Mouse (Mus musculus): Measurements from ENCODE around the gene Dnah17.

Gene Dnah17

DNA sequence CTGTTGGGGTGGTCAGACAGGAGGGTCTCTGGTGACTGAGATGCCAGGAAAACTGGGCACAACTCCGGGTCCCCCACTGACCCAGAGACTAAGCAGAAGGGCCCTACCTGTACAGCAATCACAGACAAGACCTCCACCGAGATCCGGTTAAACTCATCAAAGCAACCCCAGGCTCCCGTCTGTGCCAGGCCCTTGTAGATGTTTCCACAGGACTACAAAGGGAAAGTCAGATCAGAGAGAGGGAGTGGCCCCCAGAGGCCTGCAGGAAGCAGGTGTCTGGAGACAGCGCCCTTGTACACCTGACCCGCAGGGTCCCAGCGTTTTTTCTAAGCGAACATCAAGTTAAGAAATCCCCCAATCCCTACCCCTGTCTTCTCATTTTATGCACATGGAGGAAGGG, 44.5 kb downstream of the Dnah17 start:
- DNase-seq (ENCODE audit: low read depth, low spot score) = no peak

DNA sequence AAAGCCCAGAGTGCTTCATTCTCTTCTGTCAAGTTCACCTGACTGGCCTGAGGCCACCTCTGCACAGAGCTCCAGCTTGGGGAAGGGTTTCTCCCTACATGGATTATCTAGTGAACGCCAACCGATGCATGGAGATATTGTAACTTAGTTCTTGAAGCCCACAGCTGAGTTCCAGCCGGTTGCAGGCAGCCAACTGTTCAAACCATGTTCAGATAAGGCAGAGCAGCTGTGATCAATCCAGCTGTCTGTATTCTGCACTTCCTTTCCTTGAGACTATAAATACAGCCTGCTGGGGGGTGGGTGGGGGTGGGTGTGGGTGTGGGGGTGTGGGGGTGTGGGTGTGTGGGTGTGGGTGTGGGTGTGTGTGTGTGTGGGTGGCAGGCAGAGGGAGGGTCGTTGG, 45.3 kb downstream of the Dnah17 start:
- no peak for DNase-seq (ENCODE audit: low read depth, low spot score)

DNA sequence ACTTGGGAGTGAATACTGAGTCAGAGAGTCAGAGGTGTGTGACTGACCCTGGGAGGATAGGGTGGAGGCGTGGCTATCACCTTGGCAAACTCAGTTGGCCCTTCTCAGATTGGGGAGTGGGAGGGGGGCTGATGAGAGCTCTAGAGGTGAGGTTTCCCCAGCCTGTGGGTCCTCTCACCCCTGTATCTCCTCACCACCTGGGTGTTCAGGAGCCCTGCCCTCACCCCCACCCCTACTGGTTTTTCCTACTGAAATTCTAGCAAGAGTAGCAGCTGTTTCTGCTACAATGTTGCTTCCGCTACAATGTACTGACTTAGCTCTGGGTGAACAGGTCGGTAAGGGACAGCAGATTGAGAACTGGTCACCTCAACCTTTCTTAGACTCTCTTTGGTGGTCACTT, 46.2 kb downstream of the Dnah17 start:
- no peak for DNase-seq (ENCODE audit: low read depth, low spot score)

DNA sequence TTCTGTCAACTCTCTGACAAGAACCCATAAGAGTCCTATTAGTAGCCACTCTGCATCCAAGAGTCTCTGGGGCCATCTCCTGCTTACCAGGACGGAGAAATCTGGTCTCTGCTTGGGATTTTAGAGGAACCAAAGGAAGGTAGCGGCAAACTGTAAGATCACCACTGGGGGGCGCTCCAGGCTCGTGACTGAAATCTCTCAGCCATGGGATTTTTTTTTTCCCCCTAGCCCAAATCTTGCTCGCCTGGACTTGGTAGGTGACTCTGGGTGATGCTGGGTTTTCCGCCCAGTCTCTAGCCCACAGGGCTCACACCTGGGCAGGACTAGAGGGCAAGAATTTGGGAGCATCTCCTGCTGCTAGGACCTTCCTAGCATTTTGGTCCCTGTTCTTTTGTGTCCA, 46.6 kb downstream of the Dnah17 start:
- peak; percentile 71 for DNase-seq (ENCODE audit: low read depth, low spot score)

DNA sequence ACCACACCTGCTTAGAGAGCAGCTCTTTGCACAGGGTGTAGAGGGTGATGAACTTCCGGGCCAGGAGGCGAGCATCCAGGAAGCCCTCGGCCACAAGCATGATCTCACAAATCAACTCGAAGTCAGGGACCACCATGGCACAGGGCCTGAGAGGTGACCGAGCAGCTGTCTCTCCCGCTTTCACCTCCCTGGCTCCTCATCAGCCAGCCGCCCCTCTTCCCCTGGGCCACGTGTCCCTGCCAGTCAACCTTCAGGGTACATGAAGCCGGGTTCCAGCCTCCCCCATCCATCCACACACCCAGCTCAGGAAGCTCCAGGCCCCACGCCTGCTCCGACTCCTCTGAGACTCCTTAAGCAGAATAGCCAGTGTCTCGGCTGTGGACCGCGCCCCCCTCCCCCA, 48.1 kb downstream of the Dnah17 start:
- DNase-seq (ENCODE audit: low read depth, low spot score) = no peak

DNA sequence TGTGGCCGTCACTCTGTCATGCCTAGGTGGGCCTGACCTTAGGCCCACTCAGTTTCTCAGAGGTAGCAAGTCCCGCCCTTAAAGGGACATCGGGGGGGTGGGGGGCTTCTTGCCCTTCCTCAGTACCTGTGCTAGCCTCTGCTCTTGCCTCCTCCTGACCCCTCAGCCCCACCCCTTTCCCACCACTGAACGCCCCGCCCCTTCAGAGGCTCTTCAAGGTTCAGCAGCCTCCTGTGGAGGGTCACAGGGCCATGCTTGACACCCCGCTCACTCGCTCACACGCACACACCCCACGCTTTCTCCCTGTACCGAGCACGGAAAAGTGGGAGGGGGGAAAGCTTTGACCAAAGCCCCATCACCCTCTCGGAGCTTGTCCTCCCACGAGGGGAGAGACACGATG, 50.7 kb downstream of the Dnah17 start:
- DNase-seq (ENCODE audit: low read depth, low spot score) = peak; percentile 65

DNA sequence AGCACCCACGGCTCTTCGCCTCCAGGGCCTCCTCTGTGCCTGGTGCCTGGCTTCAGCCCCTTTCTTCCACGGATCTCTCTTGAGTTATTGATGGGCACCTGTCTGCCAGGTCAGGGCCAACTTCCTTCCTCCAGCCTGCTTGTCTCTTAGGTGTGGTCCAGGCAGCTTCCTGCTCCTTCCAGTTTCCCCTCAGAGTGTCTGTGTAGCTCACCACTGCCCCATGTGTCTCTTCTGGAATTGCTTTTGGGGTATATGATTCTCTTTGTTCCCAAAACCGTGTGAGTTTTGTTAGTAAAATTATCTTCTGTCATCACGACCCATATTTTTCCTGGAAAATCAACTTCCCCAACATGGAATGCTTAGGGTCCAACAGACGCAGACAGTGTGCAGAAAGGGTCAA, 53.5 kb downstream of the Dnah17 start:
- peak; percentile 54 for DNase-seq (ENCODE audit: low read depth, low spot score)

DNA sequence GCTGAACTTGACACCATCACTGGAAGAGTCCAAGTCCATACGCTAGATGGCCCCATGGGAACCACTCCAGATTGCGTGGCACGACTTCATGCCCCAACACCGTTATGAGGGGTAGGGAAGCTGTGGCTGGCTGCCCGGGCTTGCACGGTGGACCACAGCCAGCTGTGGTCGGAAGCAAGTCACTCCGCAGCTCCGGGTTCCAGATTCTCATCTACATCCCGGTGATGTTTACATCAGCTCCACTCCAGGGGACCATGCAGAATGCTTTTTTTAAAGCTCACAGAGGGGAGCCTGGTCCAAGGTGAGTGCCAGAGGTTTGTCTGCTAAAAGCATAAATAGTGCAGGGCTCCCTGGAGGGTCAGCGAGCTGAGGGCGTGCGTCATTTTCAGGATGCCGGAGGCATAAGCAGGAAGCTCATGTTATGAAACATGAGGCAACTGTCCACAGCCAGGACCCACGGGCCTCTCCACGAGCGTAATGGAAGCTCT, 55.4 kb downstream of the Dnah17 start:
- no peak for DNase-seq (ENCODE audit: low read depth, low spot score)

DNA sequence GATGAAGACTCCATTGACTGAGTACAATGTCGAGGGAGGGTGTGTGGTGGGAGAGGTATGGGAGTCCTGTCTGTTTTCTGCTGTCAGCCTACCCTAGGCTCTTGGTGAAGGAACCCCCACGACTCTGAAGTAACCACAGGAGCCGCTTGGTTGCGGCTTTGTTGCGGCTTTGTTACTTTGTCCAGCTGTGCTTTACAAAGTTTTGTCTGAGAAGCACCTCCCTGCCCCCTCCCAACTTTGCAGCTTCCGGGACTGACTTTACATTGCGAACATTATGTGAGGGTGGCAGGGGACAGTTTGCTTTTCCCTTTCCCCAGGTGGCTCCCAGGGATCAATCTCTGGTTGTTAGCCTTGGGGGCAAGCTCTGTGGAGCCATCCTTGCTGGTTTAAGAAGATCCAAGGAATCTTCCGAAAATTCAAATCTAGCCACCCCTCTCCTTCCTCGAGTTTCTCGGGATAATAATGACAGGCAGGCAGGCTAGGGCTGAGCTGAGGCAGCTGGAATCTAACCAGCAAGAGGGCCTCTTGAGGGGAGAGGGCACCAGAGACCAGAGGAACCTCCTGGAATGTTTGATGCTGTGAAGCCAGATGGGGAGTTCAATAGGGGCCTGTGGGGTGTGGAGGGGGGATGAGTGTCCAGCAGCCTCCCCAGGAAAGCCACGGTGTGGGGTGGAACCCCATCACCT, 59.1 kb downstream of the Dnah17 start:
- no peak for DNase-seq (ENCODE audit: low read depth, low spot score)

DNA sequence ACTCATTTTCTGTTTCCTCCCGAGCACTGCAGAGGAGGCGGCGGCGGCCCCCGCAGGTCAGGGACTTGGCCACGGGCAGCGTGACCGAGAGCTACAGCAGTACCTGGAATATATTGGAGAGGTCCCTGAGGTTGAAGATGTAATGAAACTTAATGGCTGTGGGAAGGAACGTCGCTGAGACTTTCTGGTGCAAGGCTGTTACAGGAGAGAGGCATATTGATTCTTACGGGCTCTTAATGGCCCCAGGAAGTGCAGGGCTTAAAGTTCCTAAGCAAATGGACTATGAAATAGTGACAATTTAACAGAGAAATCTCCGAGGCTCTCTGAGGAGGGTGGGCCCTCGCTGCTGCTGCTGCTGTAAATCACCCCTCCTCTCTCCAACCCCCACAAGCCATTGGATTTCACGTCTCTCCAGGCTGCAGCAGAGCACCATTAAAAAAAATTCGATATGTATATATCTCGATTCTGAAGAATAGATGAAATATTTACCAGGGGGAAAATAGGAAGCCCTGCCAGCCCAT, 61.6 kb downstream of the Dnah17 start:
- DNase-seq (ENCODE audit: low read depth, low spot score) = no peak

DNA sequence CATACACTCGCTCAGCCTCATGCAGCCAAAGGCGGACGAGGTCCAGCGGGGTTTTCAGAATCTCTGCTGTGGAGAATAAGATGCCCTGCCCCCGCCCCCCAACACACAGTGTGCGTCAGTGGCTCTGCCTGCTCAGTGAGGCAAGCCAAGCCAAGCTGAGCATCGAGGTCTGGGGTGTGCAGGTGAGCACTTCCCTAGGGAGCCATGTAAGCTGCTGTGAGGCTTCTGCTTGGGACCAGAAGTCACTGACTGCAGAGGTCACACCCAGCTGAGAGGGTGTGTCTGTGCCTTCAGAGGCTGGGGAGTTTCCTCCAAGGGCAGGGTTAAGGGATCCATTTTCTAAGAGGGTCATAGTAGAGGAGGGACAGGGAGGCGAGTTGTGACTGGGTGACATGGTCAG, 62.8 kb downstream of the Dnah17 start:
- DNase-seq (ENCODE audit: low read depth, low spot score) = no peak

DNA sequence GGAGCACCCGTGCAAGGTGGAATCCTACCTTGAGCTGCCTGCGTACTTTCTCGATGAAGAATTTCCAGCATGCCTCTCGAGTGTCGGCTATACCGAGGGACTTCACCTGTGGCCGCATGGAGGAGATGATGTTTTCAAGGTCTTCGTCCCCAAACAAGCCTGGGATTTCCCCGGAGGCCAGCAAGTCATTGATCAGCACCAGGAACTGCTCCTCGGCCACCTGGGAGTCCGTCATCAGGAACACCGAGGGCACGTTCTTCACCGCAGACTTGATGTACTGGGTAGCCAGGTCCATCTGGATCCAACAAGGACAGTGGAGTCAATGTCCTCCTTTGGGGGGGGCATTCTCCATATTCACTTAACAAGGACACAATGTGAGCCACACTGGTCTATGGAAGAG, 70.4 kb downstream of the Dnah17 start:
- no peak for DNase-seq (ENCODE audit: low read depth, low spot score)

DNA sequence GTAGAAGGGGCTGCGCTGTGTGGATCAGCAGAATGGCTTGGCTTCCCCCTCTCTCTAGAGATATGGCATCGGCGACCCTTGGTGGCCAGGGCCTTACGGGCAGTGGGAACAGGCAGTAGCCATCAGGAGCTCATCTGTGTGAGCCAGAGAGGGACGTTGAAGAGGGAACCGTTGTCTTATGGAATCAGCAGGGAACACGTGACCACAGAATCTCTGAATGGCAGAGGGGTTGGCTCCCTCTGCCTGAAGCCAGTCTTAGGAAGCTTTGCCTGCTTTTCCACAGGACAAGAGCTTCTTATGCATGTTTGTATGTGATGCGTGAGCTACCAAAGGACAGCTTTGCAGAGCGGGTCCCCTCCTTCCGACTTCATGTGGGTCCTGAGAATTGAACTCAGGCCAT, 71.6 kb downstream of the Dnah17 start:
- DNase-seq (ENCODE audit: low read depth, low spot score) = no peak

DNA sequence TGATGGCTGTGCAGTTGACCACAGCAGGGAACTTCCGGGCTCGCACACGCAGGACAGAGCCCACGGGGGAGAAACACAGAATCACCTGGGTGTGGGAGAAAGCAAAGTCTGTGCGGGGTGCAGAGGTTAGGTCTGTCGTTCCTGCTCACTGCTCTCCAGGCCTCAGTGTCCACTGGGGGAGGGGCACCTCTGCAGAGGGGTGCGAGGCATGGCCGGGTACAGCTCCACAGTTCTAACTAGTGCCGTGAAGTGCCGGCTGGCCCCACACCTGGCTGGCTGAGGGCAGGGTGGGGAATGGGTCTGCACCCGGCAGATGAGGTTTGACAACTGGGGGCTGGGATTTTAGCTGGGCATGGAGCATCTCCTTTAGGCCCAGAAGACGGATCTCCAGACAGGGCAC, 72.1 kb downstream of the Dnah17 start:
- DNase-seq (ENCODE audit: low read depth, low spot score) = no peak

DNA sequence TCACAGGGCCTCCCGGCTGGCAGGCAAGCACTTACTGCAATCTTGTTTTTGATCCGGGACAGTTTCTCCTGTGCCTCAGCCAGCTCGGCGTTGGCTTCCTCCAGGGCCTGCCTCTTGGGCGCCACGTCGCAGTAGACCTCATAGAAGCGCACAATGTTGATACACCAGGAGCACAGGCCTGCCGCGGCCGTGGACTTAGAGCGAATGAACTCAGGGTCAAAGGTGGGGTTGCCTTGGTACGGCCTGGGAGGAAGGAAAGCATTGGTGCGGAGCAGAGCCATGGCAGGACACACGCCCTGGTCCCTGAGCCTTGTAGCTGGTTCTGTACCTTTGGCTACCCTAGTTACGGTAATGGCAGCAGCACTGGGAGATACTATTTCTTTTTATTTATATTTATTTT, 80.3 kb downstream of the Dnah17 start:
- DNase-seq (ENCODE audit: low read depth, low spot score) = no peak

DNA sequence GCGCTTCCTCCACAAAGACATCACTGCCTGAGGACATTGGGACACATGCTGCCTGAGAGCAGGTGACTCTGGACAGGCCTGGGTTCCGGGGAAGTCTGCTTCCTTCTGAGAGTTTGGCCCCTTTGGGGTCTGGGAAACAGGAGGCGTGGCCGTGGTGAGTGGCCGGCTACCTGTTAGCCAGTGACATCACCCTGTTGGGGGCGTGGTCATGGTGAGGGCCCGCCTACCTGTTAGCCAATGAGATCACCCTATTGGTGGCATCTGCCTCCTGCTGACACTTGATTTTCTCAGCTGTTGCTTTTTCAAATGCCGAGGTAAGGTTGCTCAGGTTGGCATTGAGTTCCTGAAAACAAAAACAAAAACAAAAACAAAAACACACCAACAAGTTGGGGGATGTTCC, 80.8 kb downstream of the Dnah17 start:
- peak; percentile 84 for DNase-seq (ENCODE audit: low read depth, low spot score)

DNA sequence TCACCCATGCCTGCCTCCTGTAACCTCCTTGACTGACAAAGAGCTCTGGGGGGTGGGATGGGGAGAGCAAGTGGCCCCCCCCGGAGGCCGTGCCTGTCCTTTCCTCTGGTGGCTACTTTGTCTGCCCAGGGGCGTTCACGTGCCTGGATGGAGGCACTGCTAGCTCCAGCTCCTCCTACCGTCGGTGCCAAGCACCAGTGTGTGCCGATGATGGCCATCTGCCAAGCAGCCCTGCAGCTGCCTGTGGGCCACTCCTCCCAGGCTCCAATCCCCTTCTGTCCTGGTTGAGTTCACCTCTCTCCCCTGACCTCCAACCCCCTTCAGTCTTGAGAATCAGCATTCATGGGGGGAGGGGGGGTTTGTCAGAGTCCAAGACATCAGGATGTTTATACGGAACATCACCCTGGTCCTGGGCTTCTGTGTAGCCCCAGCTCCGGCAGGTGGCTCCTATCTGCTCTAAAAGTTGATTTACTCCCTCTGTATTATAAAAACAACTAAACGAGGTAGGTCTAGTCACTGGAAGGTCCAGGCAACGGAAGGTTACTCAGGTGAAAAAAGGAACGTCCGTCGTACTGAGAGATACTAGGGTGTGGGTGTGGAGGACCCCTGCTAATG, 87.0 kb downstream of the Dnah17 start:
- DNase-seq (ENCODE audit: low read depth, low spot score) = peak; percentile 40

DNA sequence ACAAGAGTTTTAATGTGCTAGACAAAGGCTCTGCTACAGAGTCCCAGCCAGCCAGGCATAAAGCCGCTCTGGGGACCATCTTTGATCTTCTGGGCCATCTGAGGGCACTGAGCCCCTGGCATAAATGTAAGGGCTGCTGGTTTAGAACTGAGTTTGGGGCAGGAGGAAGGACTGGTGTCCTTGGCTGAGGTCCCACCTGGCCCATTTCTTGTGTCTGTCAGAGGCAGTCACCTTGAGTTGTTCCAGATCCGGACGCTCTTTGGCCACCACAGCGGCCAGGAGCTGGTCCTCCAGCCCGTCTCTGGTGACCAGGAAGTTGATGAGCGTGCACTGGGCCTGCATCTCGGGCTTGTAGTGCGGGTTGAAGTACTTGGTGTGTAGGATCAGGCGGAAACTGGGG, 87.6 kb downstream of the Dnah17 start:
- DNase-seq (ENCODE audit: low read depth, low spot score) = no peak

DNA sequence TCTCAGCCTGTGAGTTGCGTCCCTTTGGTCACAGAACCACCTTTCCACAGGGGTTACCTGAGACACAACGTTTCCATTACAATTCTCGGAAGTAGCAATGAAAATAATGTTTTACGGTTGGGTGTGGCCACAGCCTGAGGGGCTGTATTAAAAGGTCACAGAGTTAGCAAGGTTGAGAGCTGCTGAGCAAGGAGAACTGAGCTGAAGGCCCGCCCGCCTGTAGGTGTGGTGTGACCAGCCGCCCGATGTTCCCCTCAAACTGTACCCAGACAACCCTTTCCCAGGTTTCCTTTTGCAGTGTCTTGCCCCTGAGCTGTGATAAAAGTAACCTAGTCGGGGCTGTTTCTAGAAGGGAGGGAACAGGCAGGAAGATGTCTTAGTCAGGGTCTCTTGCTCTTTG, 95.4 kb downstream of the Dnah17 start:
- DNase-seq (ENCODE audit: low read depth, low spot score) = peak; percentile 64

DNA sequence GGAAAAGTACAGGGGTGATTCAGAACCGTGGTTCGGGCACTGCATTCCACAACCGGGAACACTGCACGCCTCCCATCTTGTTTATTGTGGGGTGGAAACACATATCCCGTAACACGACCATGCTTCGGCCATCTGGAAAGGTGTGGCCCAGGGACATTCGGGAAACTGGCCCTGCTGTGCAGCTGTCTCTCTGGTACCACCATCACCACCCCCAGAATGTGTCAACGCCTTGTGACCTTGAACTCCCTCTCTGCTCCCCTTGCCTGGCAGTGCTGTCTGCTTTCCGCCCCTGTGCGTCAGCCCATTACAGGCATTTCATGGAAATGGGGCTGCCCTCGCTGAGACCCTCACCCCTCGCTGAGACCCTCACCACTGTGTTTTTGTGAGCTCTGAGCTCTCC, 96.0 kb downstream of the Dnah17 start:
- peak; percentile 54 for DNase-seq (ENCODE audit: low read depth, low spot score)

DNA sequence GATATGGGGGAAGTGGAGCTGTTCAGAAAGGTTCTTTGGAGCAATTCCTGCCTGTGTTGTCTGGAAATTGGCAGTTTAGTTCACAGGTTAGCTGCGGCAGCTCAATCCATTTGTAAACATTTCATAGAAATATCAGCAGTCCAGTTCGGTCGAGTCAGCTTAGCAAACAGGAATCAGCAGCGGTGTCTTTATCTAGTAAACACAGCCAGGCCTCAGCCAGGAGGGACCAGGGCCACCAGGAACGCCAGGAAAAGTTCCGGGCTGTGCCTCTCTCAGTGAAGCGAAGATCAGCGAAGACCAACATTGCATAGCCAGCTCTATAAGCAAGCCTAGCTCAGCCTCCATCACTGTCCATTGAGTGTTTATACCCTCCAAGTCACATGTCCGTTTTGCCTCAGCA, 99.3 kb downstream of the Dnah17 start:
- DNase-seq (ENCODE audit: low read depth, low spot score) = no peak

DNA sequence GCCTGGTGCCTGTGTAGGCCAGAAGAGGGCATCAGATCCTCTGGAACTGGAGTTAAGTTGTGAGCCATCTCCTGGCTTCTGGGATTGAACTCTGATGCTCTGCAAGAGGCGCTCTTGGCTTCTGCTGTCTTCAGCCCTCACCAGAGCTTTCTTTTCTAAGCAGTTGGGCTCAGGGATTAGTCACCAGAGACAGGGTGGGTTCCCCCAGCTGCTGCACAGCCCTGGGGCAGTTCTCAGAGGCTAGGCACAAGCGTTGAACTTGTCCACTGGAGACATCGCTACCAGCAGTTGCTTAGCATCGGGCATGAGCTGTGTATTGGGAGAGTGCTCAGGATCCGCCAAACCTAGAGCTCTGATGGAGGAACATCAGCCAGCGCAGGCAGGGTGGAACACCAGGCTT, 101.3 kb downstream of the Dnah17 start:
- DNase-seq (ENCODE audit: low read depth, low spot score) = no peak

DNA sequence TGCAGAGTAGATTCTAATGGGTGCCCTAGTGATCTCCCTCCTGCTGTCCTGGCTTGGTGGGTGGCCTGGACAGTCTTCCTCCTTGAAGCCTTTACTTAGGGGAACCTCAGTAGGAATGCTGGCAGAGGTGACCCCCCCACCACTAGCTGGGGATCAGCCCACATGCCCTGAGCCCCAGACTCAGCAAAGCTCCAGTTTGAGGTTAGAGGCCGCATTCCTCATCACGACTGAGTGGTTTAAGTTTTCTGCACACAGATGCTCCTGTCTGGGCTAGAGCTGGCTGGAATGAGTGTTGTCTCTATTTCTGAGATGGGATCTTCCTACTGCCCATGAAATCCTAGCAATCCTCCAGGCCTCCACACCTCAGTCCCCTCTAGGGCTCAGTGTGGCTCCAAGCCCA, 106.3 kb downstream of the Dnah17 start:
- DNase-seq (ENCODE audit: low read depth, low spot score) = no peak
